8 mouse cellular contexts compared by ENCODE assay signal in genomic region chr10:71285126-71285580, GRCm38 (mm10). TPM values are rescaled to one million over a fixed set of nuclear protein-coding genes. Genes with fewer than 3 reads are reported as not detected.
DNase-seq lines count a peak whose midpoint lies in the region; ATAC-seq and TF ChIP-seq lines count a peak whose summit lies in the region.

Gene Ube2d1, minus strand, starts transcription at chr10:71285262.

- H3K79me2 ChIP-seq in C2C12 (ENCODE audit: control insufficient read depth, insufficient read depth), result peaks cover 48% of the 10 kb centered on the region

- peak within 1 kb of the TSS; percentile 93 for H3K9ac ChIP-seq in heart, embryonic 14.5 days (ENCODE audit: low read length)
- peak within 1 kb of the TSS; percentile 51 for H3K9ac ChIP-seq in liver, embryonic 14.5 days (replicated peaks)
- H3K9ac ChIP-seq in stomach, embryonic 15.5 days, result peak within 1 kb of the TSS; percentile 75

- peaks cover 42% of the 10 kb centered on the region for H3K79me3 ChIP-seq in C2C12 (ENCODE audit: low read depth)

- peak within 1 kb of the TSS; percentile 89 for H3K4me3 ChIP-seq in C2C12 (ENCODE audit: insufficient read depth, poor library complexity, severe bottlenecking)
- peak within 1 kb of the TSS; percentile 90 for H3K4me3 ChIP-seq in forebrain, embryonic 10.5 days
- H3K4me3 ChIP-seq in heart, embryonic 14.5 days (ENCODE audit: control insufficient read depth in 1 of 2, insufficient read depth in 1 of 2, low read depth in 1 of 2, low read length in 2 of 2), result peak within 1 kb of the TSS; percentile 71 to 99
- peak within 1 kb of the TSS; percentile 74 to 78 for H3K4me3 ChIP-seq in liver, embryonic 14.5 days (ENCODE audit: insufficient read depth in 1 of 2, low read depth in 2 of 2, low read length in 2 of 2)
- H3K4me3 ChIP-seq in stomach, embryonic 15.5 days (replicated peaks), result peak within 1 kb of the TSS; percentile 77

- peak within 1 kb of the TSS; percentile 88 for H3ac ChIP-seq in C2C12 (ENCODE audit: control insufficient read depth, insufficient read length, low read depth)

- H3K36me3 ChIP-seq in C2C12 (ENCODE audit: control insufficient read depth, insufficient read depth), result peaks cover 12% of the 10 kb centered on the region
- peaks cover 7% of the 10 kb centered on the region for H3K36me3 ChIP-seq in forebrain, embryonic 10.5 days (replicated peaks)
- H3K36me3 ChIP-seq in heart, embryonic 14.5 days (ENCODE audit: control insufficient read depth, insufficient read depth, low read length), result no peaks in the 10 kb centered on the region; the same call in 1 of the 2 replicates
- H3K36me3 ChIP-seq in liver, embryonic 14.5 days (replicated peaks; ENCODE audit: control insufficient read depth, insufficient read depth, low read depth), result no peaks in the 10 kb centered on the region
- H3K36me3 ChIP-seq in stomach, embryonic 15.5 days, result no peaks in the 10 kb centered on the region

- no peak for TF ChIP-seq CTCF in C2C12 (IDR thresholded peaks at IDR 0.05; ENCODE audit: control insufficient read depth, insufficient read depth, insufficient read length)
- no peak for TF ChIP-seq CTCF in liver, embryonic 14.5 days (IDR thresholded peaks at IDR 0.05; ENCODE audit: low read depth)

- peak; percentile 96 for DNase-seq in brain, adult 2 months (ENCODE audit: low read depth, low spot score)
- peak; percentile 82 for DNase-seq in forebrain, embryonic 10.5 days (ENCODE audit: extremely low spot score, low spot score)
- DNase-seq in kidney, postnatal 14 days, result peak; percentile 91
- peak in 2 of 3 experiments; percentile 24 to 26 for DNase-seq in liver, embryonic 14.5 days (ENCODE audit: low read depth in 3 of 3, low spot score in 3 of 3)
- peak; percentile 88 for DNase-seq in neural tube, embryonic 10.5 days (ENCODE audit: extremely low spot score, low spot score)

- no peak for TF ChIP-seq EP300 in liver, embryonic 14.5 days (IDR thresholded peaks at IDR 0.05; ENCODE audit: low read depth)

- WGBS in forebrain, embryonic 10.5 days, result under 1% methylated on average over 50 of the region's 50 CpGs
- WGBS in heart, embryonic 14.5 days, result under 1% methylated on average over 50 of the region's 50 CpGs
- under 1% methylated on average over 50 of the region's 50 CpGs for WGBS in liver, embryonic 14.5 days (ENCODE audit: insufficient replicate concordance)
- under 1% methylated on average over 50 of the region's 50 CpGs for WGBS in stomach, embryonic 15.5 days

- peak; percentile 83 for ATAC-seq in heart, embryonic 14.5 days (ENCODE audit: insufficient number of reproducible peaks, insufficient read depth, low FRiP score, low read depth)
- ATAC-seq in liver, embryonic 14.5 days (ENCODE audit: insufficient read depth), result peak; percentile 84
- peak; percentile 92 for ATAC-seq in stomach, embryonic 15.5 days (ENCODE audit: insufficient read depth, low FRiP score, low read depth)

- peak within 1 kb of the TSS; percentile 96 for H3K27ac ChIP-seq in forebrain, embryonic 10.5 days
- peak within 1 kb of the TSS; percentile 48 to 77 for H3K27ac ChIP-seq in heart, embryonic 14.5 days (replicated peaks in 1 of 2; ENCODE audit: control insufficient read depth in 1 of 2, insufficient read depth in 1 of 2, low read depth in 2 of 2, low read length in 2 of 2)
- no peak within 1 kb of the TSS for H3K27ac ChIP-seq in liver, embryonic 14.5 days
- peak within 1 kb of the TSS; percentile 38; the same call in 1 of the 2 replicates for H3K27ac ChIP-seq in stomach, embryonic 15.5 days

- no peaks in the 10 kb centered on the region for H3K27me3 ChIP-seq in C2C12 (ENCODE audit: control insufficient read depth, insufficient read depth, insufficient read length)
- H3K27me3 ChIP-seq in forebrain, embryonic 10.5 days (ENCODE audit: poor library complexity, severe bottlenecking), result peaks cover 13% of the 10 kb centered on the region
- peaks cover 6% of the 10 kb centered on the region; the same call in 1 of the 2 replicates for H3K27me3 ChIP-seq in heart, embryonic 14.5 days (ENCODE audit: control insufficient read depth, insufficient read depth, low read length)
- no peaks in the 10 kb centered on the region for H3K27me3 ChIP-seq in liver, embryonic 14.5 days (ENCODE audit: control insufficient read depth, insufficient read depth, low read length)
- no peaks in the 10 kb centered on the region for H3K27me3 ChIP-seq in stomach, embryonic 15.5 days (replicated peaks)

- H3K9me3 ChIP-seq in forebrain, embryonic 10.5 days, result no peaks in the 10 kb centered on the region
- no peaks in the 10 kb centered on the region for H3K9me3 ChIP-seq in heart, embryonic 14.5 days (ENCODE audit: control insufficient read depth, low read length)
- no peaks in the 10 kb centered on the region for H3K9me3 ChIP-seq in liver, embryonic 14.5 days (ENCODE audit: control insufficient read depth, low read length)
- H3K9me3 ChIP-seq in stomach, embryonic 15.5 days, result no peaks in the 10 kb centered on the region

- peaks cover 46% of the 10 kb centered on the region for H3K4me1 ChIP-seq in forebrain, embryonic 10.5 days
- peaks cover 6 to 19% of the 10 kb centered on the region in 2 experiments for H3K4me1 ChIP-seq in heart, embryonic 14.5 days (ENCODE audit: control insufficient read depth in 2 of 2, insufficient read depth in 2 of 2, low read length in 2 of 2)
- H3K4me1 ChIP-seq in liver, embryonic 14.5 days (replicated peaks; ENCODE audit: control insufficient read depth in 2 of 2, insufficient read depth in 2 of 2, low read length in 1 of 2), result peaks cover 0 to 5% of the 10 kb centered on the region in 2 experiments; a peak in 2 of 4 replicates
- peaks cover 5% of the 10 kb centered on the region; the same call in 1 of the 2 replicates for H3K4me1 ChIP-seq in stomach, embryonic 15.5 days

- H3K4me2 ChIP-seq in heart, embryonic 14.5 days (ENCODE audit: low read length), result peak within 1 kb of the TSS; percentile 78
- peak within 1 kb of the TSS; percentile 73 for H3K4me2 ChIP-seq in liver, embryonic 14.5 days (ENCODE audit: low read depth)
- peak within 1 kb of the TSS; percentile 72 for H3K4me2 ChIP-seq in stomach, embryonic 15.5 days

TF ChIP-seq in C2C12, 6 proteins besides CTCF, POLR2A, EP300 and RAD21:
- no peak for TF ChIP-seq CEBPB (IDR thresholded peaks at IDR 0.05; ENCODE audit: low read depth)
- TF ChIP-seq USF1 (IDR thresholded peaks at IDR 0.05; ENCODE audit: low read depth), result no peak
- TF ChIP-seq MYOD1 (IDR thresholded peaks at IDR 0.05; ENCODE audit: control insufficient read depth, insufficient read length, low read depth), result peak; percentile 39
- no peak for TF ChIP-seq MYOG (IDR thresholded peaks at IDR 0.05; ENCODE audit: control insufficient read depth, extremely low read depth, insufficient read length)
- TF ChIP-seq FOSL1 (IDR thresholded peaks at IDR 0.05; ENCODE audit: insufficient read depth, low read length, poor library complexity, severe bottlenecking), result no peak
- peak; percentile 33 for TF ChIP-seq MAX (IDR thresholded peaks at IDR 0.05)

RNA-seq across cellular contexts. Expression of gene Ube2d1, which starts in this region (rescaled TPM):
- 34.0 TPM for polyA plus RNA-seq in C2C12 (2012; fragmentation: generic; extraction: Trizol)
- 92.5 and 95.1 TPM in 2 replicates for polyA plus RNA-seq in forebrain, embryonic 10.5 days (2016; fragmentation: Nextera tagmentation; extraction: Ambion mirVana)
- polyA plus RNA-seq in heart, embryonic 14.5 days (2014; fragmentation: Nextera tagmentation; extraction: Ambion mirVana), result 74.3 and 74.4 TPM in 2 replicates
- polyA plus RNA-seq in liver, embryonic 14.5 days (2012; rRNA removed), result 6.9 and 7.3 TPM in 2 replicates
- polyA plus RNA-seq in liver, embryonic 14.5 days (2014; fragmentation: Nextera tagmentation; extraction: Ambion mirVana), result 6.8 and 7.0 TPM in 2 replicates
- polyA plus RNA-seq in stomach, embryonic 15.5 days (2015; fragmentation: Nextera tagmentation; extraction: Ambion mirVana), result 51.6 and 54.3 TPM in 2 replicates

Comparison
In these comparisons a context has a peak if more than half of its experiments do, and no peak if none do; other contexts are left out.
1. DNase-seq: peak in every context shown above with its lines; median percentile 96 in brain, adult 2 months; 91 in kidney, postnatal 14 days; 88 in neural tube, embryonic 10.5 days; 82 in forebrain, embryonic 10.5 days; 25 in liver, embryonic 14.5 days.